Mouse (Mus musculus): ENCODE measurements around the gene Slc39a5. TPM values are rescaled to one million over a fixed set of nuclear protein-coding genes. Genes with fewer than 3 reads are reported as not detected.

Slc39a5 gene
- polyA plus RNA-seq (2014; fragmentation: Illumina TruSeq; extraction: RNeasy Lipid Tissue Mini Kit (QIAGEN cat#74804); ENCODE audit: low read depth, low replicate concordance): not detected

GRCm38 (mm10) chr10:128401056-128401455 lies at the start of gene Slc39a5:
Gene Slc39a5 (minus strand): TSS chr10:128401229.

GRCm38 (mm10) chr10:128411211-128412054 lies 10.4 kb upstream of the Slc39a5 start, which contains the start of the genes Nabp2 and Rnf41:
Gene Nabp2 (minus strand): TSS chr10:128411492.
Gene Rnf41 (plus strand): TSS chr10:128411657.

DNA sequence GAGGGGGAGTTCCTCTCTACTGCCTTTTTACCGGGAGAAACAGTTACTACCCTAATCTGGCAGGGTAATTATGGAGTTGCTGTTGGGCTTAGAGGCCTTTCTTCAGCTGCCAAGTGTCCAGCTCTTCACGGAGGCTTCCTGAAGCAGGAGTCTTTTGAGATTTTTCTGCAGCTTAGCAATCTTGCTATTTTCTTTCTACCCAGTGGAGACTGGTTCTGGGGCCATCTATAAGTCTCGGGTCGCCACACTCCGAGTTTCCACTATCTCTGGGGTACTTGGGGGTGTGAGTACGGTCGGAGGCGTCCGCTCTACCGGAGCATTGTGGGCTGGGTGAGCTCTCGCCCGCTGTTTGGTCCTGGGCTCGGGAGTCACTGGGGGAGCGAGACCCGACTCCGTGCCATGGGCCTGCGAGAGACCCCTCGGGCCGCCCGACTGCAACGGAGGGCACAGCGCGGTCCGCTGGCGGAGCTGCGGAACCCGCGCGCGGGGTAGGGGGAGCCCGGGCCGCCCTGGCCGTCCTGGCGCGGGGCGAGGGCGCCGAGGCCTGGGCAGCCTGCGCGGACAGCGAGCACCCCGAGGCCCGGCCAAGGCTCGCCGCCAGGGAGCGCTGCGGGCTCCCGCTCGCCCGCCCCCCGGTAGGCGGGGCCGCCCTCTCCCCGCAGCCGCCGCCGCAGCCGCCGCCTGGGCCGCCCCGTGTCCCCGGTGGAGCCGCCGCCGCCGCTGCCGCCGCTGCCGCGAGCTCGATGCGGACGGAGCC lies 24.4 kb downstream of the Slc39a5 start, which contains the start of gene Ankrd52:
TSS of gene Ankrd52 (plus strand) at position 661 of the 757 bp plus-strand sequence.

DNA sequence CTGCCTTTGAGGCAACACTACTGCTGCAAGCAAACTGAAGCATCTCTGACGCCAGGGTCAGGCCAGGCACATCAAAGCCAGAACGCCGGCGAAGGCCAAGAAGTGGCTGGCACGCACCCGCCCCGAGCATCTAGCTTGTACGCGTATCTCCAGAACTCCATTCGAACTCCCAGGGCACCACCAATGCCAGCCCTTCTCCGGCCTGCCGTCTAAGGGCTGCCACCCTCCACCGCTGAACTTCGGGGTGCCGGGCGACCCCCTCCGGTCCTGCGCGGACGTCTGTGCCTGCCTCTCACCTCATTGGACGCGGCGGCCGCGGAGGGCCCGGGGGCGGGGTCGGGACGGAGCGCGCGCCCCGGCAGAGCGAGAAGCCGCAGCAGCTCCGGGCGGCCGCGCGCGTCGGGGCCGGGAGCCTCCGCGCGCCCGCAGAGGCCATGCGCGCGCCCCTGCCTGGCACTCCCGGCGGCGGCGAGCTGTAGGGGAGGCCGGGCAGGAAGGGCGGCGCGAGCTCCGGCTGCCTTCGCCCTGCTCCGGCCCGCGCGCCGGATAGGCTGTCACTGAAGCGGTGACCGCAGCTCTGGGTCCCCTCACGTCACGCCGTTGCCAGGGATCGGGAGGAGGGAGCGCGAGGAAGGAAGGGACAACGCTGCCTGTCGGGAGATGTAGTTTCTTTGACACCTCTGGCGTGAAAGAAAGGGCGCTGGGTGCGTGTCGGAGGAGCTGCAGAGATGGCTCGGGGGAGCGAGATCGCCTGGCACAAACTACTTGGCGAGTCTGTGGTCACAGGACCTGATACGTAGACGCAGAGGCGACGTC lies 32.4 kb downstream of the Slc39a5 start, which contains the start of gene Coq10a:
TSS of gene Coq10a (minus strand) at position 596 of the 816 bp plus-strand sequence.

Other genes with a start within 250 kb of the Slc39a5 start
- 5.7 TPM for gene Rbms2, start 220.9 kb downstream of the Slc39a5 start, polyA plus RNA-seq (2014; fragmentation: Illumina TruSeq; extraction: RNeasy Lipid Tissue Mini Kit (QIAGEN cat#74804); ENCODE audit: low read depth, low replicate concordance)
- gene Gls2, start 206.8 kb downstream of the Slc39a5 start, polyA plus RNA-seq (2014; fragmentation: Illumina TruSeq; extraction: RNeasy Lipid Tissue Mini Kit (QIAGEN cat#74804); ENCODE audit: low read depth, low replicate concordance): 171 TPM
- gene Spryd4, start 189.4 kb downstream of the Slc39a5 start, polyA plus RNA-seq (2014; fragmentation: Illumina TruSeq; extraction: RNeasy Lipid Tissue Mini Kit (QIAGEN cat#74804); ENCODE audit: low read depth, low replicate concordance): 23.2 TPM
- not detected for gene Mip, start 175.4 kb downstream of the Slc39a5 start, polyA plus RNA-seq (2014; fragmentation: Illumina TruSeq; extraction: RNeasy Lipid Tissue Mini Kit (QIAGEN cat#74804); ENCODE audit: low read depth, low replicate concordance)
- 0.69 TPM for gene Timeless, start 169.2 kb downstream of the Slc39a5 start, polyA plus RNA-seq (2014; fragmentation: Illumina TruSeq; extraction: RNeasy Lipid Tissue Mini Kit (QIAGEN cat#74804); ENCODE audit: low read depth, low replicate concordance)
- gene Apon, start 147.1 kb downstream of the Slc39a5 start, polyA plus RNA-seq (2014; fragmentation: Illumina TruSeq; extraction: RNeasy Lipid Tissue Mini Kit (QIAGEN cat#74804); ENCODE audit: low read depth, low replicate concordance): 346 TPM
- gene Apof, start 132.6 kb downstream of the Slc39a5 start, polyA plus RNA-seq (2014; fragmentation: Illumina TruSeq; extraction: RNeasy Lipid Tissue Mini Kit (QIAGEN cat#74804); ENCODE audit: low read depth, low replicate concordance): 593 TPM
- 18.9 TPM for gene Stat2, start 130.7 kb downstream of the Slc39a5 start, polyA plus RNA-seq (2014; fragmentation: Illumina TruSeq; extraction: RNeasy Lipid Tissue Mini Kit (QIAGEN cat#74804); ENCODE audit: low read depth, low replicate concordance)
- not detected for gene Il23a, start 102.5 kb downstream of the Slc39a5 start, polyA plus RNA-seq (2014; fragmentation: Illumina TruSeq; extraction: RNeasy Lipid Tissue Mini Kit (QIAGEN cat#74804); ENCODE audit: low read depth, low replicate concordance)
- 6.5 TPM for gene Pan2, start 97.9 kb downstream of the Slc39a5 start, polyA plus RNA-seq (2014; fragmentation: Illumina TruSeq; extraction: RNeasy Lipid Tissue Mini Kit (QIAGEN cat#74804); ENCODE audit: low read depth, low replicate concordance)
- 59.7 TPM for gene Cnpy2, start 78.8 kb downstream of the Slc39a5 start, polyA plus RNA-seq (2014; fragmentation: Illumina TruSeq; extraction: RNeasy Lipid Tissue Mini Kit (QIAGEN cat#74804); ENCODE audit: low read depth, low replicate concordance)
- gene Cs, start 63.5 kb downstream of the Slc39a5 start, polyA plus RNA-seq (2014; fragmentation: Illumina TruSeq; extraction: RNeasy Lipid Tissue Mini Kit (QIAGEN cat#74804); ENCODE audit: low read depth, low replicate concordance): 53.8 TPM
- 18.8 TPM for gene Coq10a, start 32.2 kb downstream of the Slc39a5 start, polyA plus RNA-seq (2014; fragmentation: Illumina TruSeq; extraction: RNeasy Lipid Tissue Mini Kit (QIAGEN cat#74804); ENCODE audit: low read depth, low replicate concordance)
- gene Ankrd52, start 24.1 kb downstream of the Slc39a5 start, polyA plus RNA-seq (2014; fragmentation: Illumina TruSeq; extraction: RNeasy Lipid Tissue Mini Kit (QIAGEN cat#74804); ENCODE audit: low read depth, low replicate concordance): 3.7 TPM
- 26.7 TPM for gene Nabp2, start 10.3 kb upstream of the Slc39a5 start, polyA plus RNA-seq (2014; fragmentation: Illumina TruSeq; extraction: RNeasy Lipid Tissue Mini Kit (QIAGEN cat#74804); ENCODE audit: low read depth, low replicate concordance)
- 2.3 TPM for gene Rnf41, start 10.4 kb upstream of the Slc39a5 start, polyA plus RNA-seq (2014; fragmentation: Illumina TruSeq; extraction: RNeasy Lipid Tissue Mini Kit (QIAGEN cat#74804); ENCODE audit: low read depth, low replicate concordance)
- gene Smarcc2, start 58.0 kb upstream of the Slc39a5 start, polyA plus RNA-seq (2014; fragmentation: Illumina TruSeq; extraction: RNeasy Lipid Tissue Mini Kit (QIAGEN cat#74804); ENCODE audit: low read depth, low replicate concordance): 34.1 TPM
- 58.1 TPM for gene Myl6, start 92.9 kb upstream of the Slc39a5 start, polyA plus RNA-seq (2014; fragmentation: Illumina TruSeq; extraction: RNeasy Lipid Tissue Mini Kit (QIAGEN cat#74804); ENCODE audit: low read depth, low replicate concordance)
- gene Myl6b, start 97.5 kb upstream of the Slc39a5 start, polyA plus RNA-seq (2014; fragmentation: Illumina TruSeq; extraction: RNeasy Lipid Tissue Mini Kit (QIAGEN cat#74804); ENCODE audit: low read depth, low replicate concordance): not detected
- gene Esyt1, start 124.6 kb upstream of the Slc39a5 start, polyA plus RNA-seq (2014; fragmentation: Illumina TruSeq; extraction: RNeasy Lipid Tissue Mini Kit (QIAGEN cat#74804); ENCODE audit: low read depth, low replicate concordance): 1.4 TPM
- gene Zc3h10, start 146.5 kb upstream of the Slc39a5 start, polyA plus RNA-seq (2014; fragmentation: Illumina TruSeq; extraction: RNeasy Lipid Tissue Mini Kit (QIAGEN cat#74804); ENCODE audit: low read depth, low replicate concordance): 0.85 TPM
- gene Rpl41, start 148.1 kb upstream of the Slc39a5 start, polyA plus RNA-seq (2014; fragmentation: Illumina TruSeq; extraction: RNeasy Lipid Tissue Mini Kit (QIAGEN cat#74804); ENCODE audit: low read depth, low replicate concordance): 17.9 TPM
- gene Pa2g4, start 164.8 kb upstream of the Slc39a5 start, polyA plus RNA-seq (2014; fragmentation: Illumina TruSeq; extraction: RNeasy Lipid Tissue Mini Kit (QIAGEN cat#74804); ENCODE audit: low read depth, low replicate concordance): 57.7 TPM
- gene Erbb3, start 188.4 kb upstream of the Slc39a5 start, polyA plus RNA-seq (2014; fragmentation: Illumina TruSeq; extraction: RNeasy Lipid Tissue Mini Kit (QIAGEN cat#74804); ENCODE audit: low read depth, low replicate concordance): 51.1 TPM
- gene Rps26, start 225.5 kb upstream of the Slc39a5 start, polyA plus RNA-seq (2014; fragmentation: Illumina TruSeq; extraction: RNeasy Lipid Tissue Mini Kit (QIAGEN cat#74804); ENCODE audit: low read depth, low replicate concordance): 7.3 TPM
- gene Ikzf4, start 244.8 kb upstream of the Slc39a5 start, polyA plus RNA-seq (2014; fragmentation: Illumina TruSeq; extraction: RNeasy Lipid Tissue Mini Kit (QIAGEN cat#74804); ENCODE audit: low read depth, low replicate concordance): 0.13 TPM